Mouse (Mus musculus): ENCODE measurements at regions not wholly inside any gene's neighbourhood (a gene's known extent, or its start where the extent isn't known, plus 50 kb on each side); places are given as distances from the start of the nearest gene placed in this dataset.

DNA sequence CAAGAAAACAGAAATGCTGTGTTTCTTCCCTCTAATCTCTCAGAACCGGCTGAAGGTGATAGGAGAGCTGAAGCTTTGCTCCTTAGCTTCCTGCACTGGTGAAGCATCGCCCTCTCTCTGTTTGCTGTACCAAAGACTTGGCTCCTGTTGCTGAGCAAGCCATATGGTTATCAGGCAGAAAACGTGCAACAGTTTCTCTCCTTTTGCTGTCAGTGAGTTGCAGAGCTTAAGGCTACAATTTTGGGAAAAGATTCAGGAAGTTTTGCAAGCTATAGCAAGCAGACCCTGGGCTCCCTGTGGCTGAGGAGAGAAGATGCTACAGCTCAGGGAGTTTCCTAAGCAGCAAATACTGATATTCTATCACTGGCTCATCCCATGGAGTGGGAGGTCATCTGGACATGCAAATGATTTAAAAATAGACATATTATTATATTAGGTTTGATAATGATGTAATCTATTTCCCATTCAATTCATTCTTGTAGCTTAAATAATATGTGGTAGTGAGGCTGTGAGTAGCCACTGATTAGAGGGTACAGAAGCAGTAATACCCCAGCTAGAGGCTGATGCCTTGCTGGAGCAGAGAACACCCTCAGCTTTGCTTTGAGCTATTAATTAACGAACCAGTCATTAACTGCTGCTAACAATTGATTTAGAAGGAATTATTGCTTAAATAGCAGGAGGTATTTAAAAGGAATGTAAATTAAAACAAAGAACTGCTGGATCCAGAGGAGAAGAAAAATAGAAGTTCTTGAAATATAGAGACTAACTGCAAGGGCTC lies 240.1 kb upstream of the Emcn start:
- peak in 1 of 2 experiments; percentile 59 for DNase-seq (ENCODE audit: low spot score in 2 of 2)

DNA sequence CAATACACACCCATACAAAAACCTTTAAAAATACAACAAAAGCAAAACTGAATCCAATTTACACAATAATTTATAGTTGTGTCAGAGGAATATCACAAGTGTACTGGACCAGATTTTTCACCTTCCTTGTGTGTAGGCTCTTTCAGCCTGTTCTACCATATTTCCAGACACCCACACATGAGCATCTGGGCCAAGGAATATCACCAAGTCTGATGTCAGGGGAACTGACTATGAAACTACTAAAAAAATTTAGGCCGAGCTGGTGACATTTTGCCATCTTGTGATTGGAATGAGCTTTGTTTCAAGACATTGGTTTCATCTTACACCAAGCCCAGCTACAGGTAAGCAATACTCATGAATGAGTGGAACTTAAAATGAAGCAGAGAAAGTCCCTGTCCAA lies 234.9 kb upstream of the Emcn start:
- peak in 1 of 2 experiments; percentile 70 for DNase-seq (ENCODE audit: low spot score in 2 of 2)

DNA sequence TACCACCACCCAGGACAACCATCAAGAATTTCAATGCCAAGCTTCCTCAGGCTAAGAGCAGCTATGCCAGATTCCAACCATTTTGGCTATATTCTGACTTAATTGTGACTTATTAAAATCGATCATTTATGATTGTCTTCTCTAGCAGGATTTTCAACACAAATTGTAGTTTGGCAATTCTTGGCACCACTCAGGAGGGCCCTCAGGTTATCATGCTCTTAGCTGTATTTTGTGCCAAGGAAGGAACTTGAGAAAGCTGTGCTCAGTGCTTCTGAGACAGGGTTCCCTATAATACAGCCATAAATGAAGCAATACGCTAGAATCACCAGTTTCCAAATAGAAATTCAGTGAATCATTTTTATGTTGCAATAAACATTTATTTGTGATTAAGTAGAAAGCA lies 232.7 kb upstream of the Emcn start:
- DNase-seq (ENCODE audit: low spot score in 2 of 2) = no peak

DNA sequence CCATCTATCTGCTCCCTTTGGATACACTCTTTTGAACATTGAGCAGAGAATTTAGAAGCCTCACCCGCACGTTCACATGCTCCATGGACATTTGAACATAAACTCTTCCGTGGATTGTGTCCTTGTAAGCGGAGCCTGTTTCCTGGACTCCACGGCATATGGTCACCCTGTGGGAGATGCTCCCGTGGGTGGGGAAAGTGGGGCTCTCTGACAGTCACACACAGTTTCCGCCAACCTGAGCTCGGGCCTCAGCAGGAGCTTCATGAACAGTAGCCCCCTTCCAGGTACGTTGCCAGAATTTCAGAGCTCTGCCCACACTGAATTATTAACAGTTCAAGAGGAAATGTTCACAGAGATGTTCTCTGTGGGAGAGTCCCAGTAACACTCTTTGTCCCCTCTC lies 231.1 kb upstream of the Emcn start:
- DNase-seq (ENCODE audit: low spot score in 2 of 2) = peak in 1 of 2 experiments; percentile 19

DNA sequence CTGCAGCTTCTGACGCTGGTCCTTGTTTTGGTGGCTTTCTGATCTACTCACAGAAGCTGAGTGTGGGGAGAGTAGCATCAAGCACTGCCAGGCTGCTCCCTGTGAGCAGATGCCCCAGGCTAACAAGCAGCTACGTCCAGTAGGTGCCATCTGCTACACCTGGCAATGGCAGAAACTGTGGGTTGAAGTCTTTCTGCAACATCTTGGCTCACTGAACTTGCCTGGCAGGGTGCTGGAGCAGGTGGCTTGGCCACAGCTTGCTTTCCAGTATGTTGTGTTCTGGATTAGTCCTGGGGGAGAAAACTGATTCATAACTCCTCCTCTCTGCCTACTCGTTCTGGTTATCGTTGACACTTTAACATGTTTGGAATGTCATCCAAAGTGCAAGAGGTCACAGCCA lies 230.4 kb upstream of the Emcn start:
- DNase-seq (ENCODE audit: low spot score in 2 of 2) = peak in 1 of 2 experiments; percentile 73

DNA sequence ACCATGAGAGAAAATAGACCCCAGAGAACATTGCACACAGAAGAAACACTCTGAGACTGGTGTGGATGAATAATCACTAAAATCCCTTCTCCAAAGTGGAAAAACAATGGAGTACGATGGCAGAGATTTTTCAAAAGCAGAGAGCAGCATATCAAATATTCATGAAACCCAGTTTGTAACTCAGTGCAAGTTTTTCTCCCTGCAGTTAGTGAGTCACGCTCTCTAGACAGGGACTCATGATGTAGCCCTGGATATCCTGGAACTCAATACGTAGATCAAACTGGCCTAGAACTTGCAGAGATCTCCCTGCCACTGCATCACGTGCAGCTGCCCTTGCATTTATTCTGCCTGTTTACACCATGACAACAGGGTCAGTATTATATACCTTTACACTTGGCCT lies 210.9 kb upstream of the Emcn start:
- DNase-seq (ENCODE audit: low spot score in 2 of 2) = no peak

DNA sequence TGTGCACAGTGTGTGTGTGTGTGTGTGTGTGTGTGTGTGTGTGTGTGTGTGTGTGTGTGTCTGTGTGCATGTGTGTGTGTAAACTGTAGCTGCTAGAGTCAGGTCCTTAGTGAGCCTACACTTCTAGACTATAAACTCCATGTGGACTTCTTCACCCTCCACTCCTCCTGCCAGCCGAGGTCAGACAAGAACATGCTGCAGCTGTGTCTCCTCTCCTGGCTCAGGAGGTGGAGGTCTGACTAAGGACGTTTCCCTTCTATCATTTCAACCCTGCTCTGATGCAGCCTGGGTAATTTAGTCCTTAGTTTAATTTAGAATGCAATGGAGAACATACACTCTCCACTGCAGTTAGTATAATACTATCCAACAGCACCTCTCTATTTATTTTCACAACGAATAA lies 198.8 kb upstream of the Emcn start:
- DNase-seq (ENCODE audit: low spot score in 2 of 2) = no peak

DNA sequence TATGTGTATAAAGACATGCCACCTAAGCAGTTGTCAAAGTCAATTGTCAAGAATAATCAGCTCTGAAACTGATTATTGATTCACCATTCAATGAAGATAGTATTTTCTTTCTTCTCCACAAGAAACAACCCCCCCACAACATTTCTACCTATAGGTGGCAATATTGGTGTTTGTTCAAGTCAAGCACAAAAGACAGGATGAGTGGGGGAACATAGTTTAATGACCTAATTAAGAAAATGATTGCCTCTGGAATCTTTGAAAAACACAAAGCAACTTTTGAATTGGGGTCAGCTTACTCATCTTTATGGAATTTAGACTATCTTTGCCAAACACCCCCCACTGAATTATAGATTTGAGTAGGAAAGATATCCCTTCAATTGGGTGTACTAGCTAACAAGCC lies 194.8 kb upstream of the Emcn start:
- DNase-seq (ENCODE audit: low spot score in 2 of 2) = no peak

DNA sequence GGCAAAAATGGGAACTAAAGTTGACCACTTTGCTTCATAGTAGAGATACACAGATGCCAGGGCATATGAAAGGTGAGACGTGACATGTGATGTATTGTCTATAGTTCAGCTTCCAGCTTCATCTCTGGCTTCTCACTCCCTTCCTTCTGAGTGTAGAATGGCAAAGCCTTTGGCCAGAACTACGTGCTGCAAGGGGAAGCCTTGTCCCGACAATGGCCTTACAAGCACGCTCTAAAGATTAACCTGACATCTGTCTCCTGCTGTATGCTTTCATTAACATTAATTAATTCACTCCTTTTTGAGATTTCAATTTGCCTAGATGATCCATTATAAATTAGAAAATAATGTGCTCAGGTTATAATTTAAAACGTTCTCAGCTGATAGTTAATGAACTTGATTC lies 193.5 kb upstream of the Emcn start:
- DNase-seq (ENCODE audit: low spot score in 2 of 2) = no peak

DNA sequence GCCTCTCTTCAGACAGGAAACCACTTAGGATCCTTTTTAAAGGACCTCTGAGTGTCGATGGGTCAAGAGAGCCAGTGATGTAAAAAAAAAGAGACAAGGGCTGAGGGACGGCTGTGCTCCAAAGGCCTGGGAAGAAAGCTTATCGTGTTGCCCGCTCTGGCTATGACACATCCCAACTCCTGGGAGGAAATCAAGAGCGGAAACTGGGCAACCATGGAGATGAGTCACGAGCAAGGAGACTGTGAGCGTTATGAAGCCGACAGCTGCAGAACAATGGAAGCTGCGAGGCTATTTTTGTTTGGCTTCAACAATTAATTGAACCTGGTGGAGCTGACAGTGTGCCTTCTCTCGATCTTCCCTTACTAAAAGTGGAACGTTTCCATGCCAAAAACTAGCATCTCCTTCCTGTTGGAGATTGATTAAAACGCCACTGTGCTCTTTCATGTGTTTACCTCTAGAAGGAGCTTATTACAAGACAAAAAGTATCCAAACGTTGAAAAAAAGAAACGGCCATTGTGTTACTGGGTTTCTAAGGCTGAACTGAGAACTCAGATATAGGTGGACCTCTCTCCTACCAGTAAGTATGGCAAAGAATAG lies 190.4 kb upstream of the Emcn start:
- peak in 1 of 2 experiments; percentile 58 for DNase-seq (ENCODE audit: low spot score in 2 of 2)

DNA sequence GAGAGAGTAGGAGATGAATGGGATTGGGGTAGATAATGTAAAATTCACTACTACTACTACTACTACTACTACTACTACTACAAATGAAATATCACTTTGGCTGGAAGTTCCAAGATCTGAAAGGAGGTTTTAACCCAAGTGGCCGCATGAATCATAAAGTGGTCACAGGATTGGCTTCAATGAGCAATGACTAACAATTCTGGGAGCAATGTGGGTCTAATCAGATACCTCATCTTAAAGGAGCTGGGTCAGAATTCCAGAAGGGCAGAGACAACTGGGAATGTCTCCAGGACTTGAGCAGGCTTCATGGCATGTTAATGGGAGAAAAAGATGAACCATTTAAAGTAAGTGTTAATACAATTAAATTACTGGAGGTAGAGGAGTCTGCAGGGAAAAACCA lies 189.4 kb upstream of the Emcn start:
- no peak for DNase-seq (ENCODE audit: low spot score in 2 of 2)

DNA sequence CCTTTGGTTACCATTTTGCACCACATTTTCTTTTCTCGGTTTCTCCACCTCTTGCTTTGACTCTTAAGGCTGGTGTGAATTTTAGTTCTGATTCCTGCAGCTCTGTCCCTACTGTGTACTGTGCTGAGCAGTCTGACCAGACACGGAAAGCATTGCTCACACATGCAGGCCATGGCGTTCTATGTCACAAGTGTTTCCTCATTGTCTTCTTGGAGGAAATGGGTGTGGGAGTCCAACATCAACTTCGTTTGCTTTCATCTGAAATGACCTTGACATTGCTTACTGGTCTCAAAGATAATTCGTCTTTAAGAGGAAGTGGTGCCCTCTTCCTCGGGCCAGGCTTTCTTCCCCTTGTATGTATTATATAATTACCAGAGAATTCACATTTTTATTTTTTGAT lies 187.6 kb upstream of the Emcn start:
- DNase-seq (ENCODE audit: low spot score in 2 of 2) = no peak

DNA sequence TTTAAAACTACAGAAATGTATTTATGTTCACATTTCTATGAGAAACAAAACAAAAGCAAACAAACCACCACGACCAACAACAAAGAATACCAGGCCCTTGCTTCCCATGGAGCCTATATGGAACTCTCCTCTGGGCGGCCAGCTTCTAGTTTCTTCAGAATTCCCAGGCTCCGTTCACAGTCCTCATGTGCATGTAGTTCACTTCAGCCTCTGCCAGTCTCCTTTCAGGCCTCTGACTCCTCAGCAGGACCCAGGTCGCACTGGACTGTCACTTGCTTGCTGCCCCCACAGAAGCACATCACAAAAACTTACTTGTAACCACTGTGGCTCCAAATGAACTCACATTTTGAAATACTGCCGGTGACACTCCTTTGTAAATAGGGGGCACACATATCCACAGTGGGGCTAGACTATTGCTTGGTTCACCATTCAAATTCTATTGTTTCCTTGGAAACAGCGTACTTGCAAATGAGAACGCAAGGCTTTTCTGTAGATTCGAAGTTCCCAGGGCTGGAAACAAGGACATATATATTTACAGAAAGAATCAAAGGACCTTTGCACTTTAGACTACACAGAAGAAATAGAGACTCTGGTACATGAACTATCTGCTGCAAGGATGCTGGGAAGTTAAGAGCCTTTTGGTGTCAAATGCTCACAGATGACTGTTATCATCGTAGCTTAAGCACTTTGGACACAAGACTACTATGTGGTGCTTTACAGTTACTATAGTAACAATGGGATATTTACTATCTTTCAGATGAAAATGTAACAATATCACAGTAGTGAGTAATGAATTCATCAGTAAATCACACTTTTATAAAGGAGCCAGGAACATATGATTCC lies 186.4 kb upstream of the Emcn start:
- no peak for DNase-seq (ENCODE audit: low spot score in 2 of 2)

DNA sequence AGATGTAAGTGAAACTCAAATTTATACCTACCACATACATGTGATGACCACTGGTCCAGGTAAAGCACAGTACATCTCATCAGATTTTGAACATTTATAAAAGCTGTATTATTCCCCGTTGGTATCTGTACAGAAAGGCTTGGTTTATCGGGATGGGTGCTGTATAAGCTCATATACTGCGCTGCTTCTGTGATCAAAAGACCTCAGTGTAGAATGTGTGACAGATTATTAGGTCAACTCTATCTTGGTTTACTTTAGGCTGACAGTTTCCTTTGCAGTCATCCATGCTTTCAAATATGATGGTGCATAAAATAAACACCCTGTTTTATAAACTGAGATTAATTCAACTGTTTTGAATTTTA lies 185.8 kb upstream of the Emcn start:
- DNase-seq (ENCODE audit: low spot score in 2 of 2) = no peak

DNA sequence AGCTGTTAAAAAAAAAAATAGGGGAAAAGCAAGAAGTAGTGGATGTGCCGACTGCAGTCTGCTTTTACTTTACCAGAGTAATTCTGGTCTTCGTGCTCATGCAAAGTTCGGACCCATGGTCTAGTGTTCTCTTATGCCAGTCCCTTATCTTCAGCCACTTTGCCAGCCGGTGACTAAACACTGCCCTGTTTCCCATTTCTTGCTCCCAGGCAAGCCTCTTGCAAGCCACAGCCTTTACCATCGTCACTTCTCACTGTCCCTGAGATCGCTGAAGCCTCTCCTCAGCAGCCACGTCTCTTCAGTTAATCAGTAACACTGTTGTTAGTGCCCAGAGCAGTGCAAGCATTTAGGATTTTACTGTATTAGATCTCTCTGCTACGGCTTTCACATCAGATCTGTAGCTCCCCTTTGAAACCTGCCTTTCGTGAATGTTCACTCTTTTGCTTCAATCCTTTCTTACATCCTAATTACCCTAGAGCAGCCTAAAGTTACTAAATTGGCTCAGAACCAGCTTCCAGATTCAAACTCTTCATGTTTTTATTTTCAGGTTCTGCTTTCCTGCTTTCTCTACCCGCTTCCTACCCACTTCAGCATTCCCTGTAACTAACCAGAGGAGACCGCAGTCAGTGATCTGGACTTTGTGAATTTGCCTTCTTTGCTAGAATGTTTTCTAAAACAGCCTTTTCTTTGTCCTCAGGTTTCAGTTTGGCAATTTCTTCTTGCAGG lies 184.5 kb upstream of the Emcn start:
- DNase-seq (ENCODE audit: low spot score in 2 of 2) = no peak

DNA sequence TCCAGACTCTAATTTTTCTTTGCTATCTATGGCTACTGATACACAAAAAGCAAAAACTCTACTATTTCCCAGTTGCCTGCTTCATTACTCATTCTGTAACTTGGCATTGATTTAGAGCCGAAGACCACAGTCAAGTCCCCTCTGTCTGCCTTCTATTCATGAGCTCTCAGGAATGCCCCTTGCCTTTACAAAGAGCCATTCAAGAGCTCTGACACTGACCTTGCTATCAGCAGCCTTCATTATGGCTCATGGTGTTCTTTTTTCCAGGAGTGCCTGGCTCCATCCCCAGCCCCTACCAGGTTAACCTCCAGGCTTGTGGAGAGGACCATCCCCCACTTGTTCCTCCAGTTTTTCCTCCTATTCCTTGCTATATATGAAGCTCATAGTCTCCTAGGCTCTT lies 151.8 kb upstream of the Emcn start:
- no peak for DNase-seq (ENCODE audit: low spot score in 2 of 2)

DNA sequence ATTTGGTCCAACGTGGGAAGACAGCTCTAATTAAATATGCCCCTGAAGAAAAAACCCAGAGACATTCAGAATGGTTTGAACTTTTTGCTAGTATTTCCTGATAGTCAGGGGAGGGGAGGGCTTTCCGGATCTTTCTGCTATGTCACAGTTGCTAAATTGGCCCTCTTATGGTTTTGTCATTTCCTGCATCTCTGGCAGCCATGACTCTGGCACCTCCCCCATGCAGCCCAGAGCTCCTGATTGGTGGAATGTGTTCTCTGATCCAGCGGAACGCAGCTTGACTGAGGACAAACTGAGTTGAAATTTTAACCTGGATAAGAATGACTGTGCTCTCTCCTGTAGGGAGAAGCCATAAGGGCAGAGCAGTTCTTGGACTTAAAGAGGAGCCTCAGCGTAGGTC lies 150.4 kb upstream of the Emcn start:
- DNase-seq (ENCODE audit: low spot score in 2 of 2) = no peak

DNA sequence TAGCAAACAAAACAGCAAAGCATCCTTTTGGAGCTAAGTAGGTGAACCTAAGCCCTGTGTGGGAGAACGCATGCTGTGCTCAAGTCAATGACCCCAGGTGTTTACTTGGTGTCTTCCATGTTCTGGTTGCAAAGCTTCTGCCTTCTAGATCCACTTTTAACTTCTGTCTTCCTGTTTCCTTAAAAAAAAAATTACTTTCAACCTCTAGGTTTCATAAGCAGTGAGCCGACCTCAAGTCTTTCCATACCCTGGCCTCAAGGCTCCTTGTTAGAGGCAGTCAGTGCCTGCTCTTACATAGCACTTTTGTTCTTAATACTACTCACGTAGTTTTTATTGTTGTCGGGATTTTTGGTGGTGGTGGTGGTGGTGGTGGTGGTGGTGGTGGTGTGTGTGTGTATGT lies 149.9 kb upstream of the Emcn start:
- no peak for DNase-seq (ENCODE audit: low spot score in 2 of 2)

DNA sequence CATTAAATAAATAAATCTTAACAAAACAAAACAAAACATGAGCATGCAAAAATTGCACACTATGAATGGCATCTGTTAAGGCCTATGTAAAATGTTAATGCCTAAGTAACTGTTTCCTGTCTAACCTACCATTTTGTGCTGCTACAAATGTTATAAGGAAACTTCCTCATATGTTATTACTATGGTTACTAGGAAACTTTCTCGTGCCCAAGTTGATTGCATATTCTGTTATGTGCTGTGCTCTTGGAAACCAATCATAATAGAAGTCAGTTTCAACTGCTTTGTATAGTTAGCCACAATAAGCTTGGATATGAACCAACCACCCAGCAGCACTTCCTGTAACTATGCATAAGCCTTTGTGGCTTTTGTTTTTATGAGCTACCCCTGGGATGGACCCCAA lies 147.0 kb upstream of the Emcn start:
- DNase-seq (ENCODE audit: low spot score in 2 of 2) = no peak

DNA sequence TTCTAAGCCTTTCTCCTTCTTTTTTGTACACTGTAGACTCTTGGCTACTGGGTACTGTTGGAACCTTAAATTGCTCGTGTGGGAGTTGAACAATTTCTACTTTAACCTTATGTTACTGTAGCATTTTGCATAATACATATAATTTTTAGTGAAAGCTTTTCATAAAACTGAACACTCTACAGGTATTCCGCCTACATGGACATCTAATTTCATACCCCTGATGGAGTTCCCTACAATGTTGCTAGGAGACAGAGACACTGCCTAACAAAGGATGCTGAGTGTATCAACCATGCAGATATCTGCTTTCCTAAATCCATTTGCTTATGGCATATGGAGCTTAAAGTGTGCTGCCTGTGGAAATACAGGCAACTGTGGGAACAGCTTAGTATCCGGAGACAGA lies 129.2 kb upstream of the Emcn start:
- DNase-seq (ENCODE audit: low spot score in 2 of 2) = peak in 1 of 2 experiments; percentile 67

DNA sequence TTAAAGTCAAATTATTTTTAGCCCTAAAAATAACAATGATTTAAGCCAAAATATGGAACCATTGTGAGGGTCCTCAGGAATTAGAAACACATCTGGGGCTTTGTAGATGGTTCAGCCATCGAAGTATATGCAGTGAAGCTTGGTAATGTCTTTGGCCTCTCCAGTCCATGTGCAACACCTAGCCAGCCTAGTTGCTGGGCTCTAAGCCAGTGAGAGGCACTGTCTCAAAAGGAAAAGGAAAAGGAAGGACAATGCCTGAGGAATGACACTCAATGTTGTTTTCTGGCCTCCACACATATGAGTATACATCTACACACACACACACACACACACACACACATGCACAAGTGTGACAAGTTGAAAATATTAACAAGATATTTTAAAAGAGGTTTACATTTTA lies 124.8 kb upstream of the Emcn start:
- no peak for DNase-seq (ENCODE audit: low spot score in 2 of 2)

DNA sequence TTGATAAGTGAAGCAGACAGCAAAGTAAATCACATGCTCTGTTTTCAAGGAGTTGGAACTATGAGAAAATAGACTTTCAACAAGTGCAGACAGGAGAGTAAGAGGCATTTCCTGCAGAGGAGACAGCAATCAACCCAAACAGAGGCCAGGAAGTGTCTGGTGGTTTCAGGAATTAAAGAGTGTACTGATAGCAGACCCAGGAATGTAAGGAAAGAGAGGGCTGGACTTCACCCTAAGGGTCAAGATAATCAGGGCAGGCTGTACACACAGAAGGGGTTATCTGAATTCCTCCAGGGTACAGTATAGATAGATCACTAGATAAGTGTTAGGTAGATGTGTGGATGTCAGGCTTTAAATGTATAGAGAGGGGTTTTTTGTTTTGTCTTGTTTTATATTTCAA lies 123.6 kb upstream of the Emcn start:
- no peak for DNase-seq (ENCODE audit: low spot score in 2 of 2)

Measured in left cerebral cortex, adult 8-10 months (tissue).